Mouse (Mus musculus) midbrain, embryonic 10.5 days (tissue): Measurements from ENCODE around the gene Acad10. TPM values are rescaled to one million over a fixed set of nuclear protein-coding genes. Genes with fewer than 3 reads are reported as not detected.
"Not testable (repeated sequence)": the region's sequence is repeated elsewhere in the genome, so short reads cannot be mapped to it uniquely, and the experiment has no call there.

Experiments used
- DNase-seq: peaks from one replicate; pipeline ENCODE4 v3.0.0-alpha.2; 2017; ENCODE audit warnings: low spot score
- H3K27ac ChIP-seq: fragments of 300-500 bp; sonication (generic); replicated peaks from 2 replicates; pipeline ENCODE4 v1.5.1; 2016; ENCODE audit warnings: mild to moderate bottlenecking
- H3K27me3 ChIP-seq: fragments of 300-500 bp; sonication (generic); 2 replicates; pipeline ENCODE4 v1.6.1; 2016; ENCODE audit warnings: low read depth, mild to moderate bottlenecking; ENCODE audit not compliant: poor library complexity, severe bottlenecking
- H3K36me3 ChIP-seq: fragments of 300-500 bp; sonication (generic); 2 replicates; pipeline ENCODE4 v1.6.1; 2016; ENCODE audit warnings: mild to moderate bottlenecking, moderate library complexity
- H3K4me1 ChIP-seq: fragments of 300-500 bp; sonication (generic); 2 replicates; pipeline ENCODE4 v1.6.1; 2016
- H3K4me3 ChIP-seq: fragments of 300-500 bp; sonication (generic); 2 replicates; pipeline ENCODE4 v1.5.1; 2016; ENCODE audit warnings: mild to moderate bottlenecking, moderate library complexity
- H3K9me3 ChIP-seq: fragments of 300-500 bp; sonication (generic); replicated peaks from 2 replicates; pipeline ENCODE4 v1.6.1; 2016; ENCODE audit warnings: mild to moderate bottlenecking
- WGBS: fragments of 180-500 bp; shearing (Covaris S2); methylation state at CpG from one replicate; pipeline ENCODE4 v1.1.7; 2016; 5-methylcytosine and 5-hydroxymethylcytosine counted together
- polyA plus RNA-seq: library from polyadenylated mRNA; unstranded; fragments of >200 nt; fragmentation: Nextera tagmentation; extraction: Ambion mirVana; gene quantifications from 2 replicates; pipeline ENCODE4 v1.2.1, GENCODE M21; 2016

Gene Acad10
- polyA plus RNA-seq, 1 experiment from 2014 or later = 3.9 TPM

DNA sequence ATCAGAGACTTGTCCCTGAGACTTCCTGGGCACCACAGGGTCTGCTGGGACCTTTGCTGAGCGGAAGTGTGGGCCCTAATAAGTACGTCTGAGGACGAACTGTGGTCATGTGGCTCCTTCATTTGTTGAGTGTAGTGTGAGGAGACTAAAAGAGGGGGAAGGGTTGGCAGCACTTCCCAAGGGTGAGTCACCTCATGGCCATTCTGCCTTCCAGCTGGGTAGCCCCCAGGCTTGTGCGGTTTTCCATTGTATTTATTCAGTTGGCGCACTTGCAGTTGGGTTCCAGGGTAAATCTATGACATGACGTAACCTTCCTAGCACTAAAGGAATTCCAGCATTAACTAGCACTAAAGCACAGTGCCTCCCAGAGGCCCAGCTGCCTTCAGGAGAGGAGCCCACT lies 25.2 kb upstream of the Acad10 start:
- no peaks in the 10 kb centered on the region for H3K9me3 ChIP-seq
- peaks cover 76% of the 10 kb centered on the region for H3K36me3 ChIP-seq
- H3K27me3 ChIP-seq = no peaks in the 10 kb centered on the region
- no peaks in the 10 kb centered on the region for H3K4me1 ChIP-seq
- no peak overlapping the region for H3K27ac ChIP-seq
- 92% methylated on average over 6 of the region's 6 CpGs for WGBS
- DNase-seq = no peak
- no peak overlapping the region for H3K4me3 ChIP-seq

DNA sequence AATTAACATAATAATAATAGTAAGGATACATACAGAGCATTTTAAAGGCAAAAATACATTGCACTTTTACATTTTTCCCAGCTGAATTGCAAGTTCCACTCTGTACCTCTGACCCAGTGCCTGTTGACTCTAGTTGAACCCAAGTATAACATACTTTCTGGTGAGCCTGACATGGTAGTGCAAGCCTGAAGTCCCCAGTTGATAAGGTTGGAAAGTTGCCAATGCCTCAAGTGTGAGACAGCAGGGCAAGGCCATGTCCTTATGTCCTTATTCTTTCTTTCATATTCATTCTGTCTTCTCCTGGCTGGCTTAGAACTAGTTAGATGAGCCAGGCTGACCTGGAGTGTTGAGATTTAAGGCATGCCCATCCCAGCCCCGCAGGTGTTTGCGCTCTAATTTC lies 21.9 kb upstream of the Acad10 start:
- Histone ChIP-seq H3K36me3 (peaks cover 99% of the 10 kb centered on the region), H3K9me3 (no peaks in the 10 kb centered on the region), H3K27me3 (no peaks in the 10 kb centered on the region), H3K4me3 (no peak overlapping the region), H3K27ac (no peak overlapping the region), H3K4me1 (no peaks in the 10 kb centered on the region)
- WGBS = 93% methylated on average over 2 of the region's 2 CpGs
- no peak for DNase-seq

DNA sequence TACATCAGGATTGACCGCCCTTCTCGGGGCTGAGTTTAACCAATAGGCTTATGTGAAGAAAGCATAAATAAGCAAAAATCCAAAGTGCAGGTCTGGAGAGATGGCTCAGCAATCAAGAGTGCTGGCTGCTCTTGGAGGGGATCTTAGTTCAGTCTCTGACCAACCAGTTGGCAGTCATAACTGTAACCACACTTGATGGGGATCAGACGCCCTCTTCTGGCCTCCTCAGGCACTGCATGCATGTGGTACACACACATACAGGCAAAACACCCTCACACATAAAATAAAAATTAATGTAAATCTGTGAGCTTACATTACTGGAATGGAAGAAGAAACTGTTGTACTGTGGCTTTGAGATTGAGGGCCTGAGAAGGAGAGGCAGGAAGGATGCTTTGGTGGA lies 10.1 kb upstream of the Acad10 start:
- no peak overlapping the region for H3K4me3 ChIP-seq
- no peak for DNase-seq
- H3K27ac ChIP-seq = no peak overlapping the region
- peaks cover 91% of the 10 kb centered on the region for H3K36me3 ChIP-seq
- H3K4me1 ChIP-seq = no peaks in the 10 kb centered on the region
- H3K9me3 ChIP-seq = no peaks in the 10 kb centered on the region
- no peaks in the 10 kb centered on the region for H3K27me3 ChIP-seq
- WGBS = 80% methylated on average over 3 of the region's 3 CpGs

DNA sequence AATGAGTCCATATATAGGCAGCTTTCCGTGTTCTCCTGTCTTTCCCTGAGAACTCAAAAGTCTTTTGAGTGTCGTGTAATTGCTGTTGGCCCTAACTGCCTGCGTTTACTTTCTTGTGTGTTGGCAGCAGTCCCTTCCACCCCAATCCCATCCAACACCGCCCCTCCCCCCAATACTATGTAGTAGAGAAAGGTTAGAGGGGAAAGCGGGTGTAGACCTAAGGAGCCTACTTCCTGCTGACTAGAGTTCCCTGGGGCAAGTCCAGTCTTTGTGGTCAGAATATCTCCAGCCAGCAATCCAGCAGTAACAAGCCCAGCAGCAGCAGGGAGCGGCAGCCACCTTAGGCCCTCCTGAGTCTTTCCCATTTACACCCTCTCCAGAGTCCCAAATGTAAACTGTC lies 8.1 kb upstream of the Acad10 start:
- Histone ChIP-seq H3K4me3 (no peak overlapping the region), H3K9me3 (no peaks in the 10 kb centered on the region), H3K4me1 (no peaks in the 10 kb centered on the region), H3K27ac (no peak overlapping the region), H3K27me3 (no peaks in the 10 kb centered on the region), H3K36me3 (peaks cover 91% of the 10 kb centered on the region)
- WGBS = 83% methylated on average over 6 of the region's 6 CpGs
- no peak for DNase-seq

DNA sequence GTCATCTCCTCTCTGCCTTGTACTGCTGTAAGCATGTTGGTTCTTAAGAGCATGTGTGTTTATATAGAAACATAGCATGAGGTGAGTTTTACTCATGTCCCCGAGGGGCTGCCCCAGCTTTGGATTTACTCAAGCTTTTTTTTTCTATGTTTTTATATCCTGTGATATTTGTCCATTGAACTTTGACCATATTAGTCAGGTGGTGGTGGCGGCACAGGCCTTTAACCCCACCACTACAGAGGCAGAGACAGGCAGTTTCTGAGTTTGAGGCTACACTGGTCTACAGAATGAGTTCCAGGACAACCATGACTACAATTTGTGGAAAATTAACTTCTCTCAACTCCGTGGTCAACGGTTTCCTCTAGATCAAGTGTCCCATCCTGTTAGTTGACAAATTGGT lies 6.8 kb upstream of the Acad10 start:
- Histone ChIP-seq H3K9me3 (no peaks in the 10 kb centered on the region), H3K27ac (no peak overlapping the region), H3K4me1 (peaks cover 2% of the 10 kb centered on the region), H3K4me3 (no peak overlapping the region), H3K27me3 (no peaks in the 10 kb centered on the region), H3K36me3 (peaks cover 90% of the 10 kb centered on the region)
- 95% methylated on average over 4 of the region's 4 CpGs for WGBS
- DNase-seq = no peak

DNA sequence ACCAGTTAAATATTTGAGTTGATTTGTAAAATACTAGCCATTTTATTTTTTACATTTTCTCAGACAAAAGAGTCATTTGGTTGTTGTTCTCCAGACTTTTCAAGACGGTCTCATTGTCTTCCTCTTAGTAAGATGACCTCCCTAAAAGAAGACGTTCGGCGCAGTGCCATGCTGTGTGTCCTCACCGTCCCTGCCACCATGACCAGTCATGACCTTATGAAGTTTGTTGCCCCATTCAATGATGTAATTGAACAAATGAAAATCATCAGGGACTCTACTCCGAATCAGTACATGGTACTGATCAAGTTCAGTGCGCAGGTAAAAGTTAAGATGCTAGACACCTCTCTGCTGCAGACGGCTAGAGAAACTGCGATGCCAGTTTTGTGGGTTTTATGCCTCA lies 4.7 kb upstream of the Acad10 start:
- H3K4me3 ChIP-seq = no peak overlapping the region
- H3K36me3 ChIP-seq = peaks cover 70% of the 10 kb centered on the region
- H3K27me3 ChIP-seq = no peaks in the 10 kb centered on the region
- 95% methylated on average over 9 of the region's 9 CpGs for WGBS
- peaks cover 18% of the 10 kb centered on the region for H3K4me1 ChIP-seq
- no peaks in the 10 kb centered on the region for H3K9me3 ChIP-seq
- no peak overlapping the region for H3K27ac ChIP-seq
- no peak for DNase-seq

DNA sequence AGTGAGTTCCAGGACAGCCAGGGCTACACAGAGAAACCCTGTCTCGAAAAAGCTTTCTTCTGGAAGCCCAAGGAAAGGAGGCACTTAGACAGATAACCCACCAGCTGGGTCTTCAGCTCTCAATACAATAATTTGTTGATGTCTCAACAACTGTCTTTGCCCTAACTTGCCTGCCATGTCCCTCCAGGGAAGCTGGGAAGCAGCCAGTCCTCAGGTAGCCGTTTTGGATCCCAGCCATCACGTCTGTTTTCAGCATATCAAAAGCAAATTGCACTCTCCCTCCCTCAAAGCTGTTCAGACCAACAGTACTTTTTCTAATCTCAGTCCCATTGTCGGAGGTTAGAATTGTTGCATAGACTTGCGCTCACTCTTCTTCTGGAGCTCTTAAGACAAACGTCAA lies 3.8 kb upstream of the Acad10 start:
- WGBS = 93% methylated on average over 6 of the region's 6 CpGs
- Histone ChIP-seq H3K9me3 (no peaks in the 10 kb centered on the region), H3K27me3 (no peaks in the 10 kb centered on the region), H3K4me3 (no peak overlapping the region), H3K27ac (no peak overlapping the region), H3K36me3 (peaks cover 62% of the 10 kb centered on the region), H3K4me1 (peaks cover 25% of the 10 kb centered on the region)
- DNase-seq = no peak

DNA sequence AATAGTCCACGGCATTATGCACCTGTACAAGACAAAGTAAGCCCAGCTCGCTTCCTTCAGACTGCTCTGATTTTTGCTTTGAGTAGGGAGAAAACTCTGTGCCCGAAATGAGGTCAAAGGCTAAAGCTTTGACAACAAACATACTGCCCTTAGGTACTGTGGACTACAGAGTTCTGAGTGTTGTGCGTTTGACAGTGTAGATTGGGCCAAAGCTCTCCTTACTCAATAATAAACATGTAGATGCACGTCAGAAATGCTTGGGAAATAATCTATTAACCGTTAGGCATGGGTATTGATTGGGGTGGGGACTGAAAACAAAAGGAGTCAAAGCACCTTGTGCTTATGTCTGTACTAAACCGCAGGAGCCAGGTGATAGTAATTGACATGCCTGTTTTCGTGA lies 3.1 kb upstream of the Acad10 start:
- Histone ChIP-seq H3K27me3 (no peaks in the 10 kb centered on the region), H3K9me3 (no peaks in the 10 kb centered on the region), H3K4me3 (no peak overlapping the region), H3K36me3 (peaks cover 56% of the 10 kb centered on the region), H3K4me1 (peaks cover 25% of the 10 kb centered on the region), H3K27ac (no peak overlapping the region)
- WGBS = 89% methylated on average over 8 of the region's 8 CpGs
- DNase-seq = no peak

DNA sequence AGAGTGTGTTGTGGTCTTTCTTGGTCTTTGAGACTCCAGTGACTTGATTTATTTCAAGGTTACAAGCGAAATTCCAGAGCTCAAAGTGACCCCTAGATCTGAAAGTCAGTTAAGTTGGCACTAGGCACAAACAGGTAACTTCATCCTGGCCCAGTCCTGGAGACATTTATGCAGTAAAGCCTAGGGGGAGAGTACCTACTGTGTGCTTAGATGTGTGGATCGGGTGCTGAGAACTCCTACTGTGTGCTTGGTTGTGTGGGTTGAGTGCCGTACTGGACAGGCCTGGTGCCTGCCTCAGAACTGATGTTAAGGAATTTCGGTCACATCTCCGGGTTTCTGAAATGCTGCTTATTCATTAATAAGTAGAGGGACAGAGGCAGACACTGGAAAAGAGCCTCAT lies 1.2 kb upstream of the Acad10 start:
- 90% methylated on average over 5 of the region's 5 CpGs for WGBS
- Histone ChIP-seq H3K36me3 (peaks cover 40% of the 10 kb centered on the region), H3K4me1 (peaks cover 25% of the 10 kb centered on the region), H3K27me3 (no peaks in the 10 kb centered on the region), H3K4me3 (peak overlapping the region; percentile 86), H3K27ac (no peak overlapping the region), H3K9me3 (no peaks in the 10 kb centered on the region)
- DNase-seq = no peak

DNA sequence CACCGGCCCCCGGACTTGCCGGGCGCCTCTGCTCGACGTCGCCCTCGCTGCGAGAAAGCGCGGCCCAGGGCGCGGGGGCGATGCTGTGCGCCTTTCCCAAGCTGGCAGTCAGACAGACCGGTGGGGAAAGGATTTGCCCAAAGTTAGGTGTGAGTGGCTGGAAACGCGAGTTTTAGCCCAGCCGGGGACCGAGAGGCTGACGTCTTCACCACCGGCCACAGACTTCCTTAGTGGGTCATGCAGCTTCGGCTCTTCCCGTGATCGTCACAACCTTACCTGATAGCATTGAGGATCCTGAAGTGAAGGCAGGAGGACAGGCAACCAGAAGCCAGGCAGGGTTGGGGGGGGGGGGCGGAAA lies 562 bp upstream of the Acad10 start:
- Histone ChIP-seq H3K36me3 (peaks cover 34% of the 10 kb centered on the region), H3K27me3 (no peaks in the 10 kb centered on the region)
- WGBS = 2% methylated on average over 26 of the region's 26 CpGs

DNA sequence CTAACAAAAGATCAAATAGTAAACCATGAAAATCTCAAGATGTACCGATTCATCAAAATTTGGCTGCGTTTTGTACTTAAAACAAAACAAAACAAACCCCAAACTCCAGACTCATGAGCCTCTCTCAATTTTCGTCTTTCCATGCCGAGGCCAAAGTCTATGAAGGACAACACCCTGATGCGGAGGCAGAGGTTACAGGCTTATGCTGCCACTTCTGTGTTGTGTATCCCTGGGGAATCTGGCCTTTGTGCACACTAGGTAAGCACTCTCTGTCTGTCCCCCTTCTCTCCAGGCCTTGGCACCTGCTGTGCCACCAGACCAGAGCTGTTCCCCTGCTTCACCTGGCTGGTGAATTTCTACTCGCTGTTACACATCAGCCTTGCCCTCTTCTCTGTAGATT lies 2.7 kb downstream of the Acad10 start:
- WGBS = 85% methylated on average over 6 of the region's 6 CpGs
- peaks cover 25% of the 10 kb centered on the region for H3K4me1 ChIP-seq
- H3K9me3 ChIP-seq = not testable (repeated sequence)

More for the DNA sequence above, 562 bp upstream of the Acad10 start:
- Histone ChIP-seq H3K4me1 (peaks cover 25% of the 10 kb centered on the region), H3K27ac (peak overlapping the region; percentile 85), H3K4me3 (peak overlapping the region; percentile 86), H3K9me3 (no peaks in the 10 kb centered on the region)
- no peak for DNase-seq

DNA sequence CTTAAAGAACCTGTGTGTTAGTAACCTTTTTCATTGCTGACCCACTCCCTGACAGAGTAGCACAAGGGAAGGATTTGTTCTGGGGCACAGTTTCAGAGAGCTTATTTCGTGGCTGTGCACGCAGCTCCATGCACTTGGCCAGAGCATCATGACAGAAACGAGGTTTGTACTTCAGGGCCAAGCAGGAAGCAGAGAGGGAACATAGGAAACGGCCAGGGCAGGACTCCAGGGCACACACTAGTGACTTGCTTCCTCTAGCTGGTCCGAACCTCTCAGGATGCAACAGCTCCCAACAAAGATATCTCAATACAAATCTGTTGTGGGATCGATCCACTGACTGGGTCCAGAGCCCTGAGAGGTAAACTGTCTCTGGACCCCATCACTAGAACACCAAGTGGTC lies 3.4 kb downstream of the Acad10 start:
- H3K9me3 ChIP-seq, H3K36me3 ChIP-seq, H3K27ac ChIP-seq, H3K27me3 ChIP-seq, H3K4me3 ChIP-seq, DNase-seq: not testable (repeated sequence)
- peaks cover 20% of the 10 kb centered on the region for H3K4me1 ChIP-seq
- 86% methylated on average over 6 of the region's 6 CpGs for WGBS

More for the DNA sequence above, 2.7 kb downstream of the Acad10 start:
- H3K36me3 ChIP-seq, DNase-seq, H3K27ac ChIP-seq, H3K27me3 ChIP-seq, H3K4me3 ChIP-seq: not testable (repeated sequence)

DNA sequence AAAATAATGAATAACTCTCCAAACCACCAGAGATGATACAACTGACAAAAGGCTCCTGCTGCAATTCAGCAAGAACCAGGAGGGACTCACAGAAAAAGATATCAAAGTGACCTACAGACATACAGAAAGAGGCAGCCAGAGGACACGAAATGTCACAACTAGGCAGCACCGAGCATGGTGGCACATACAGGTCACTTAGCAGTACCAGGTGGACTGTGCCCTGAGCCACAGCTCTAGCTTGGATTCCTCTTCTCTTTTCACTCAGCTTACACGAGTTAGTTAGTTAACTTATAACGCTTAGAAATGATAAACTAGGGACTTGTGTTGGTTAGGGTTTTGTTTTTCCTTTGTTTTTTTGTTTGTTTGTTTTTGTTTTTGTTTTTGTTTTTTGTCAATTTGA lies 5.8 kb downstream of the Acad10 start:
- peaks cover 2% of the 10 kb centered on the region for H3K4me1 ChIP-seq
- H3K4me3 ChIP-seq = no peak overlapping the region
- H3K9me3 ChIP-seq = no peaks in the 10 kb centered on the region
- no peaks in the 10 kb centered on the region for H3K36me3 ChIP-seq
- no peak for DNase-seq
- H3K27ac ChIP-seq = no peak overlapping the region
- no peaks in the 10 kb centered on the region for H3K27me3 ChIP-seq
- WGBS = 90% methylated on average over 4 of the region's 4 CpGs

DNA sequence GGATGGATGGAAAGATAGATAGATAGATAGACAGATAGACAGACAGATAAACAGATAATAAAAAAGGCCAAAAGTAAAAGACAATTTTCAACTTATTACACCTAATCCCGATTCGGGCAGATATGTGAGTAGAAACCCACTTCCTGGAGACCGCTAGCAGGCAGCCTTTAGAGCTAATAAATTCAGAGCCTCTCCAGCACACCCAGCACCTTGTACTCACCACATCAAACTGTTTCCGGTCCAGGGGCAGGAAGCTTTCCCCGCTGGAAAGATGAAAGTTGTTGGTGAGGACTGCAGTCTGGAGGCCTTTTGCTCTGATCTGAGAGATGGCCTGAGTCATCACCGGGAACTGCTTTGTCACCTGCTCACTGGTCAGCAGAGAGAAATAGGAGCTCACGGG lies 11.2 kb downstream of the Acad10 start:
- Histone ChIP-seq H3K27me3 (no peaks in the 10 kb centered on the region), H3K9me3 (no peaks in the 10 kb centered on the region), H3K4me3 (no peak overlapping the region), H3K27ac (no peak overlapping the region), H3K36me3 (no peaks in the 10 kb centered on the region), H3K4me1 (no peaks in the 10 kb centered on the region)
- 87% methylated on average over 7 of the region's 7 CpGs for WGBS
- DNase-seq = no peak
